Mouse (Mus musculus): Measurements from ENCODE around the gene Adam15.

Adam15 gene

DNA sequence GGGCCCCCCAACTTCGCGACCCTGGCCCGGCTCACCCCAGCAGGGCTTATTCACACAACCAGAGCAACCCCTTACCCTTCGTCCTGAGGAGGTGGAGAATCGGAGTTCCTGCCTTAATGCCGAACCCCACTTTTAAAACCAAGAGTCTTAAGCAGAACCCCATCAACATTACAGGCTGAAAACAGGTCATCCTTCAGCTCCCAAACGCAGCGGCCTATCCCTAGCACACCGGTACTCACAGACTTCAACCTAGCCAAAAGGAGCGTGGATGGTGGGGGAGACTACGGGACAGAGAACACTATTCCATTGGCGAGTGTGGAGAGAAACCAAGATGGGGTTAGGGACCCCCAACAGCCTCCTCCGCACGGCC is 27.7 kb downstream of the Adam15 start:
- no peak for DNase-seq (ENCODE audit: low spot score)

DNA sequence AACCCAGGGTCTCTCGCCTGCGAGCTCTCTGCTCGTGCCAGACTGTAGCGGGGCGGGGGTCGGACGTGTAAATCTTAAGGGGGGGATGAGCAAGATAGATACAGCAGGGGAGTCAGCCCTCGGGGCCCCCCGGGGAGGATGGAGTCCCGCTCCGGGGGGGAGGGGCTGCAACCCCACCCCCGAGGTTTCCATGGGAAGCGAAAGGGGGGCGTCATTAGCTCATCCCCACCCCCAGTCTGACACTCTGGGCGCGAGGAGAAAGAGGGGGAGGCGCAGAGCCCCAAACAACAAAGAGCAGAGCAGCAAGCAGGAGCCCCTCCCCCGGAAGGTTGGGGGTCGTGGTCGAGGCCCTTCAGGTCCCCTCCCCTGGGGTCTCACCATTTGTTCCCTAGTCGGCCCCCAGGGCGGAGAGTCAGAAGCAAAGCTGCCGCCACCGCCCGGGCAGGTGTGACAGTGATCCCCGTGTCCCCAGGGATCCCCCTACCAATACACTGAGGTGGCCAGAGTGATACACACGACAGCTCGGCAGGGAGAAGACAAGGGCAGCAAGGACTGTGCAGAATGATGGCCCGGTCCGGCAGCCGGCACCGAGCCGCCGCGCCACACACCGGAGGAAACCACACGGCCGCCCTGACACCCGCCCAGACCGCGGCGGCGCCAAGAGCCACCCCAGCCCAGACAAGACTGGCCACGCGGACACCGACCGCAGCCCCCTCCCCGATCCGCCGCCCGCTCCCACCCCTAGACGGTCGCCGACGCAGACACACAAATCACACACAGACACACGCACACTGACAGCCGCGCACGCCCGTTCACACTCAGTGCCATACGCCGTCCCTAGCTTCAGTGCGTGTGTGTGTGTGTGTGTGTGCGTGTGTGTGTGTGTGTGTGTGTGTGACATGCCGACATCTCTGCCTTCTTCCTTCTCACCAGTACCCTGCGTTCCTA is 28.3 kb downstream of the Adam15 start:
- no peak for DNase-seq (ENCODE audit: low spot score)

DNA sequence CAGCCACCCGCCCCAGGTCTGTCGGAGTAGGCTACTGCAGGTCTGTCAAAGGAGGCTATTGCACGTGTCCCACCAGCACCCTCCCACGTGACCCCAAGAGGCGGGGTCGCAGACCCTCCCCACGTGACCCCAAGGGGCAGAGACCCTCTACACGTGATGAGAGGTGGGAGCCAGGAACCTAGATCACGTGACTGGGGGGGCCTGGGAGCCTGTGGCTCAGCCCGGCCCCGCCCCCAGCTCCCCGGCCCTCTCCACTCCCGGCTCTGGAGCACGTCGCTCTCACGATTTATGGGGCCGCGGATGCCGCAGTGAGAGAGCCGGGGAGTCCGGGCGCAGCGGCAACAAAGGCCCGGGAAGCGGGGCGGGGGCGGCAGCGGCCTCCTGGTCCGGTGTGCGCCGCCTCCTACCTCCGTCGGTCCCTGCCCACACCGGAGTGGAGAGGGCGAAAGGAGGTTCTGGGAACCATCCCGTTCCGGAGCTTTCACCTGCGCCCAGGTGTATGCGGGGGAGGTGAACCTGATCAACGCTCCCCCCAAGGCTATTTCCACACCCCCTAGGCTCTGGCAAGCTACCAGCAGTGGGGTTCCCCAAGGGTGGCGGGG is 29.1 kb downstream of the Adam15 start:
- no peak for DNase-seq (ENCODE audit: low spot score)

DNA sequence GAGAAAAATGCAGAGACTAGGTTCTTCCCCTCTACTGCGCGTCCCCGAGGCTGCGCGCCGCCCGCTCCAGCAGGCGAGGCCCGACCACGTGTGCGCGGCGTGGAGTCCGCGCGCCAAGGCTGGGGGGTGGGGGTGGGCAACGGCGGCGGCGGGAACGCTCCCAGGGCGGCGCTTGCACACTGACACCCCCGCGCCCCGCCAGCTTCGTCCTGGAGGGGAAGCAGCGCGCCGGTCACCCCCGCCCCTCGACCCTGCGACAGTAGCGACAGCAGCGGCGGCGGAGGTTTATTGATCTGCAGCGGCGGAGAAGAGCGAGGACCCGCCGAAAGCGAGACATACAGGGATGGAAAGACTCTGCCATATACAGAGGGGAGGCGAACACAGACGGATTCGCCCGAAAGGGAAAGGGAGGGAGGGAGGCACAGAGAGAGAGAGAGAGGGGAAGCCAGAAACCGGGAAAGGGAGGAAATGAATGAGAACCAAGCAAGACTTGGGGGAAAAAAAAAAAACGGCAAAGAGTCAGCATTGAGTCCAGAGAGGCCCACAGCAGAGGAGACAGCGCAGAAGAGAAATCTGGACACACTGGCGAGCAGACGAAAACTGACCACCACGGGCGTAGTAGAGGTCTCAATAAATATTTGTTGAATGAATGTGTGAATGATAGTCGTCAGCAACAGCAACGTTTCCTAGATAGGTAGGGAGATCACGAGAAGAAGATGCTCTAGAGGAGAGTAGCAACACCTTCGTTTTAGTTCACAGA is 30.0 kb downstream of the Adam15 start:
- no peak for DNase-seq (ENCODE audit: low spot score)

DNA sequence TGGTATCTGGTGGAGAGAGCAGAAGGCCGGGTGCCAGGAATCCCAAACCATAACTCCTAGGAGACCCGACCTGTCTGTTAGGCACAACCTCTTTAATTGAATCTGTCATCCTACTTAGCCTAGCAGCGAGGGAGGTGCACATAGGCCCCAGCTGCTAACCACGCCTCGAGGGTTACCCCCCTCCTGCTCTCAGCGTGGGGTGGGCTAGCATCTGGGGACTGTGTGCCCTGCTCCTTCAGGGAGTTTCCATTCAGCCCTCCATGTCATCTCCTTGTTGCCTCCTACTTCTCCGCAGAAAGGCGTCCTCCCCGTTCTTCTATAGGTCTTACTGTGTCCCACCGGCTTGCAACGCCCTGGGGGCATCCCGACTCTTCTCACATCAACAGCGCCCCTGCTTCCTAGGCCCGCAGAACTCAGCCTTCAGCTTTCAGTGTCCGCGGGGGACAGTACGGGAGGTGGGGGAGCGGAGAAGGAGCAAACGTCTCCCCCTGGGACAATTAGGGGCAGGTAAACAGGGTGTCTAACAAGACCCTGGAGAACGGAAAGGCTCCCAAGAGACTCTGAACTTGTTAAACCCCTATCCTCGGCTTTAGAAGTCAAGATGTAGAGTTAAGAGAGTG is 30.7 kb downstream of the Adam15 start:
- DNase-seq (ENCODE audit: low spot score): no peak

DNA sequence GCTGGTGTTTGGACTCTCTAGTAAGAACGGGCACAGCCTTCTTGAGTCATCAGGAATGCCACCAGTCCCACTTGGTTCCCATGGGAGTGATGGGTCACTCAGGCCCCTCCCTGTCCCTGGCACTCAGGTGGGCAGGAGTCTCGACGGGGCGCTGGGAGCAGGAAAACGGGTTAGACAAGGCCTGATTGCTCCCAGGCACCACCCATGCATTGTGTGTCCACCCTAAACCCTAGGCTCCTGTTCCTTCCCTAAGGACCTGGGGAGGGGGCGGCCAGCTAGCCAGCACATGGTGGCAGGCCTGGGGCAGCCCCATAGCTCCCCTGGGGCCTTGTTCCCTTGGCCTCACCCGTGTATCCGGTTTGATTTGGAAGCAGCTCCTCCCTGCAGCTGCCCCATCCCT is 31.5 kb downstream of the Adam15 start:
- DNase-seq (ENCODE audit: low spot score): no peak

DNA sequence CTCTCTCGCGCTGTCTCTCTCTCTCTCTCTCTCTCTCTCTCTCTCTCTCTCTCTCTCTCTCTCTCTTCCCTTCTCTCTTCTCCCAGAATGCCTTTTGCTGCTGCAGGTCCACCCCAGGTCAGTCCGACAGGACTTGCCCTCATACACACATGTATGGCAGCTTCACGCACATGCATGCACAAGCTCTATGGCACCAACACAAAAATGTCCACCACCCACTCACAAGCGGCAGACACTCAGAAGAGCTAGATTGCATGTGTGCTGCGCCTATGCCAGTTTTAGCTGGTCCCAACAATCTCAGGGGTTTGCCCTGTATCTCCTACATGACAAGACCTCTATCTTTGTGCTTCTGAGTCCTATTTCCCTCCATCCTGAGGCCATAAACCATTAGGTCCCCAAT is 32.5 kb downstream of the Adam15 start:
- DNase-seq (ENCODE audit: low spot score): no peak

DNA sequence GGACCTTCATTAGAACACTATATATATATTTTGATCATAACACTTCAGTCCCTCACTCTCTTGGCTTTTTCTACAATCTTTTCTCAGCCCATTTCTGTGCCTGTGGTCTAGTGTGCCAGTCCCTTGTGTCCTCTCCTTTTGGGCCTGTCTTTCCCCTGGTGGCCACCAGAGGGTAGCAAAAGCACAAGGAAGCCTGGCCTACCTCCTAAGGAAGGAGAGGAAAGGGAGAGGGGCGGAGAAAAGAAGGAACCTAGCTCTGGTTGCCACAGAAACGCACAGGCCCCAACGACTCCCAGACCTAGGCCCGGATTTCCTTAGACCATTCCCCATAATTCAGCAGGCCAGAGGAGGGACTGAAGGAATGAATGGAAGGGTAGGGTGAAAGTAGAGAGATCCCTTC is 33.0 kb downstream of the Adam15 start:
- peak; percentile 69 for DNase-seq (ENCODE audit: low spot score)

DNA sequence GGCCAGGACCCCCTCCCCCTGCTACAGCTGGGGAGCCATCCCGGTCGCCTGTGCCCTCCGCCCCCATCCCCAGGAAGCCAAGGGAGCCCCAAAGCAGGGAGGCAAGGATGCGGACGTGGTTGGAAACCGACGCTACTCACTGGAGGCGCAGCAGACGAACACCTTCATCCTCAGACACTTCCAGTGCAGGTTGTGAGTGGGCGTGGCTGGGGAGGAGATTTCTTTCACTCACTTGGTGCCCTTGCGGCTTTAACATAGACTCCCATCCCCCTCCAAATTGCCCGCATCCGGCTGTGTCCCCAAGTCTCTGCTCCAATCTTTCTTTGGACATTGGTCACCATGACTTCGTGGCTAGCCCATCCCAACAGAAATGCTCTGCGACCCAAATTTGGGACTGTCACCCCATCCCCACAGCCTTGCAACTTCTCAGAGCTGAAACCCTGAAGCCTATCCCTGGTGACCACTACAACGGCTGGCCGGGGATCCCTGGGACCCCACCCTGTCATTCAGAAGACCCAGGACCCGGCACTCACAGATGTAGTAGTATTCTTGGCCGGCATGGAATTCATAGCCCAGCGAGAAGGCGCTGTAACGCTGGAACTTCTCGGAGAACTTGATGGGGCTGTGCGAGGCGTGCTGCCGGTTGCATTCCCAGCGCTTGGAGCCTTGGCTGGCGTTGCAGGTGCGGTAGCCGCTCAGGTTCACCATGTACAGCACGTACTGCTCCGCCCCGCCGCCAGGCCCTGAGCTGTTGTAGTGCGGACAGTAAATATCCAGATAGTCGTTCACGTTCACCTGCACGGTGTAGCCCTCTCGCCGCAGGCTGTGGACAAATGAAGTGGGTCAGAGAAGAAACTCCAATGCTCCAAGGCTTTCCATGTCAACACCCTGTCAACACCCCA is 33.6 kb downstream of the Adam15 start:
- DNase-seq (ENCODE audit: low spot score): no peak

DNA sequence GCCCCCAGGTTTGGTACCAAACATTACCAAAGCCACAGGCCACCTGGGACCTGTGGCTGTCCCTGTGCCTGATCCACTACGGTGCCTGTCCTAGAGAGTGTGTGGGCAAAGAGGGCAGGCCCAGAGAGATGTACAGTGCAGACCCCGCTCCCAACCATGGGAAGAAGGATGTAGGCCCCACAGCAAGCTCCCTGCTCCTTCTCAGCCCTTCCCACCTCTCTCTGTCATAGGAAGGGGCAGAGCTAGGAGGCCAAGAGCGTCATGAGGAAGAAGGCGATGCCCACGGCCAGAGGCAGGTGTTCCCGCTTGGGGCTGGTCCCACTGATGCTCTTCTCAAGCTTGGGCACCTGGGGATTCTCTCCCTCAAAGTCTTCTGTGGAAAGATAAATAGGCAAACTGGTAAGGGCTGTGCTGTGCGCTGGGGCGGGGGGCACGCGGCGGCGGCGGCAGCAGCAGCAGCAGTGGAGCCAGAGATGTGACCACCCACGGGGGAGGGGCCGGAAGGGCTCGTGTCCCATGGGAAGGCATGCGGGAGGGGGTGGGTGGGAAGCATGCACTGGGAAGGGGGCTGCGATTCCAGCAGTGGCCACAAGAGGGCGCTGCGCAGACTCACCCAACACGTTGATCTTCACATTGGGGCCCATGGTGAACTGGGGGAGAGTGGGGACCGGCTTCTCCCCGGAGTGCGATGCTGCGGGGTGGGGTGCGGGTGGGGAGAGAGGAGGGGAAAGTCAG is 34.4 kb downstream of the Adam15 start:
- peak; percentile 35 for DNase-seq (ENCODE audit: low spot score)

DNA sequence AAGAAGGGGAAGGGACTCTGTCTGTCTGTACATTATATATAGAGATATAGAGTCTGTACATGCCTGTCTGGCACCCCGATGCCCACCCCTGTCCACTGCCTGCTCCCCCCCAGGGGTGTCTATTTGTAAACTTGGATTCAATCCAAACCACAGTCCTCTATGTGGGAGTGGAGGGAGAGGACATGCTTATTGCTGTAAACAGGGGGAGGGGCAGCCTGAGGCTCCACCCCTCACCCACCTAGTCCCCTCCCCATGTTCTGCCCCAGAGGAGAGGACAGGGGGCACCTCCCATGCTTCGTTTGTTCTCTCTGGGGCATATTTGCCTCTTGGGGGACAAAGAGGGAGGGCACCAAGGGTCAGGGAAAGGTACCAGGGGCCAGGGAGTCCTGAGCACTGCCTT is 35.0 kb downstream of the Adam15 start:
- DNase-seq (ENCODE audit: low spot score): no peak

DNA sequence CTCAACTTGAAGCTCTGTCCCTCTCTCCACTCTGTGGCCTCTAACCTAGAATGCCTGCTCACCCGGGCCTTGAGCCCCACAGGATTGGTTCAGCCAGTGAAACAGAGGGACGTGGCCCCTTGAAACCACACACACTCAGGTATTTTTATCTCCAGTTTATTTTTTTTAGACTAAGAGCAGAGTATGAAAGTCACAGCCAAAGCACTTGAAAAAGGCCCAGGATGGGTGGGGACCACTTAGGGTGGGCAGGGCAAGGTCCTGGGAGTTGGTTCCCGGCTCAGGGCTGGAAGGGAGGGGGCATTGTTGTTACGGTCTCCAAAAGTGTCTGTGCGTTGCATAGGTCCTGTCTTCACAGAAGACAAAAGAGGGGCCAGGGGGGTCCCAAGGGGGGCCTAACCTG is 35.5 kb downstream of the Adam15 start:
- DNase-seq (ENCODE audit: low spot score): no peak

DNA sequence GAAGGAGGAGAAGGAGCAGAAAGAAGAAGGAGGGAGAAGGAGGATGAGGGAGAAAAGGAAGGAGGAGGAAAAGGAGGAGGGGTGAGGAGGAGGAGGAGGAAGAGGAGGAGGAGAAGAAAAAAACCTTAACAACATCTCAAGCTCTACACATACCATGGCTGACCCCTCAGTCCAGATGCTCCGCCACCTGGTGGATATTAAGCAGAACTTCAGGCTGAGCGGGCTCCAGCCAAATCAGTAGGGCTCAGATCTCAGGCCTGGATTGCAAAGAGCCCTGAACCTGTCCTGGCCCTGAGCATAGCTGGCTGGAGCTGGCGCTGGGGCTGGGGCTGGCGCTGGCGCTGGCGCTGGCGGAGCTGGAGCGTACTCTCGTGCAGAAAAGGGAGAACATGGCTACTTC is 41.7 kb downstream of the Adam15 start:
- DNase-seq (ENCODE audit: low spot score): peak; percentile 53

DNA sequence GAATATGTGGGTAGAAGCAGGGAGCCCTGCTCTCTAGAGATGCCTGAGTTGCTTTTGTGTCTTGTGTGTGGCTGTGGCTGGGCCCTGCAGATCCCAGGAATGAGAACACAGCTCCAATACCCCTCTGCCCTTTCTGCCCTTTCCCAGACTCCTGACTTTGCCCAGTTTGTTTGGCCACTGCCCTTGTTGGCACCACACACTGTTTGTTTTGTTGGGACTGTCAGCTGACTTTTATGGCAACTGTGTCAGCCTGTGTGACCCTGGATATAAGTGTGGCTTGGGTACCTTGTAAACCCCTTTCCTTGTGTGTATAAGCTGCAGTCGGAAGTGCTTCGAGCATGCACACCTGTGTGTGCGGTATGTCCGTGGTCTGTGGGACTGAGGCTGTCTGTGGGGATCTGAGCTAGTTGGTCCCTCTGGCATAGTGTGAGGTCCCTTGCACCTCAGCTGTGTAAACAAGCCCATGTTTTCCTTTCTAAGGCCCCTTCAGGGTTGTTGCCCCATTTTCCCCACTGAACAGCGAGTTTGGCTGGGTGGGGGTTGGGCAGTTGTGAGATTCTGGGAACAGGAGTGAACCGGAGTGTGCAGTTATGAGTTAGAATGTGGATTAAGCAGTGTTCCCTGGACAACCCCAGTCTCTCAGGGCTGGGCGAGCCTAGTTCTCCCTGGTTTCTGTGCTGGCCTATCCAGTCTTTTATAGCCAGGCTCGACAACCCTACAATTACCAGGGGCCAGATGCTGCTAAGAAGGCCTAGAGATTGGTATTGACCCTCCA is 44.1 kb downstream of the Adam15 start:
- DNase-seq (ENCODE audit: low spot score): no peak

DNA sequence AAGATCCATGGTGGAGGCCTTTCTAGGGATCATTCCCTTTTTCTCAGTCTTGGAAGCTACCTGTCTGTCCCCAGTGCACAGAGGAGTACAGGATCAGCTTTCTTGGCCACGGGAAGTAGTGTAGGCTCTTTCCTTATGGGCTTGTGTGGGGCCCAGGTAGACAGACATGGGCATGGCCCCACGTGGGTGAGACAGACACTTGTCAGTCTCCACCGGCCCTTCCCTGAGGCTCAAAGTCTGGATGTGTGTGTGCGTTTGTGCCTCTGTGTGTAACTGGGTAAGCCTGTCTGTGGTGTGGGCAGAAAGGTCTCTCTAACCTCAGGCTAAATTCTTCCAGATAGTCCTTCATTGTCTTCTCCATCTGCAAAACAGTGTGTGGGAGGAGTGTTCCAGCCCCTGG is 44.7 kb downstream of the Adam15 start:
- DNase-seq (ENCODE audit: low spot score): no peak

DNA sequence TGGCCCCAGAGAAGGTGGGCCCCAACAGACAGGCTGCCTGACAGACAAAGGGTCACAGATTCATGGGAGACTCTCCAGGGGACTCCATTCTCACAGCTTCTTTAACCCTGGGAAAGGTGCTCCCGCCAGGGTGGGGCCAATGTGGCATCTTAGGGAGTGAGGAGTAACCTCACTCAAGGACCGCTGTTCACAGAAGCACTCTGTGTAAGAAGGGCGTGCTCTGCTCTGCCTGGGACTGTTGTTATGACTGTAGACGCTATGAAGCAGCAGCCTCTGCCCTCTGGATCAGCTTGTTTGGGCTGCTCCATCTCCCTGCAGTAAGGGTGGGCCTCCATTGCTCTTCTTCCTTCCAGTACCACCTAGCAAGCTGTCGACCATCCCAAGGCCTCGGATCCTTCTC is 45.4 kb downstream of the Adam15 start:
- DNase-seq (ENCODE audit: low spot score): no peak

DNA sequence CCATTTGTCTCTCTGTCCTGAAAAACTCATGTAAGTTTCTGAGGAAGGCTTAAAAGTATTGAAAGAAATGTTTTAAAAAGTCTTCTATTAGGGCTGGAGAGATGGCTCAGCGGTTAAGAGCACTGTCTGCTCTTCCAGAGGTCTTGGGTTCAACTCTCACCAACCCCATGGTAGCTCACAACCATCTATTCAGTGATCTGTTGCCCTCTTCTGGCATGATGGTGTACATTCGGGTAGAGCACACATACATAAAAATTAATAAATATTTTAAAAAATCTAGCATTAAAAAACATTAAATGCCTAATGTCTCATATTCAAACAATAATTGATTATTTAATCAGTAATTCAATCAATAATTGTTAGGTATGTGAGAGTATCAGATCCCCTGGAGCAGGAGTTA is 49.3 kb downstream of the Adam15 start:
- no peak for DNase-seq (ENCODE audit: low spot score)

DNA sequence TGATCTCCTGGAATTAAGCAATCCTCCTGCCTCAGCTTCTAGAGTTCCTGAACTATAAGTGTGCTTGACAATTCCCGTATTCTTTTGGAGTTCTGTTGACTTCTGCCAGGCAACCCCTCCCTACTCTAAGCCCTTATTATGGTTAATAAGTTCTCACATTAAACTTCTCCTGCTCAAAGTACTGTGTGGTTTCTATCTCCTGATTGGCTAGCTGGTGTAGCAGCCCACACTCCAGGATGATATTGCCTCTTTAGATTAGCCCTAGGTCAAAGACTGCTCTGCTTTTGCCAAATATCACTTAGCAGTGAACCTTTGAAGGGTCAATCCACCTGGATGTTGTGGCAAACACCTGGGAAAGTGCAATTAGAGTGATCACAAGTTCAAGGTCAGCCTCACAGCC is 49.7 kb downstream of the Adam15 start:
- no peak for DNase-seq (ENCODE audit: low spot score)

DNA sequence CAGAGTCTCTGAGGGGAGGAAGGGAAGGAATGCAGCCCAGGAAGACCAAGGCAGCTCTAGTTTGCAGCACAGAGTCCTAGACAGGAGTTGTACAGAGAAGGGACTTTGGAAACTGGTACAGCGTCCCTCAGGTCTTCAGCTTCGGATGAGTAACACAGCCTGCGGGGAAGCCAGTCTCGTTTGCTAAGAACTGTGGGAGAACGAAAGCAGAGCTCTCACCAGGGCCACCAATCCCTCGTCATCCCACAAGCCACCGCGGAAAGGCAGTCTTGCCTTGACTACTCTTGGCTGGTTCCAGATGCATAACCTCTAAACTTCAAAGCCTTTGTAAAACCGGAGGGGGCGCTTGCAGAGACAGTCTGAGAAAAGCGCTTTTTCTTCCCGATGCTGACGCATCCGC is 50.3 kb downstream of the Adam15 start:
- DNase-seq (ENCODE audit: low spot score): no peak

DNA sequence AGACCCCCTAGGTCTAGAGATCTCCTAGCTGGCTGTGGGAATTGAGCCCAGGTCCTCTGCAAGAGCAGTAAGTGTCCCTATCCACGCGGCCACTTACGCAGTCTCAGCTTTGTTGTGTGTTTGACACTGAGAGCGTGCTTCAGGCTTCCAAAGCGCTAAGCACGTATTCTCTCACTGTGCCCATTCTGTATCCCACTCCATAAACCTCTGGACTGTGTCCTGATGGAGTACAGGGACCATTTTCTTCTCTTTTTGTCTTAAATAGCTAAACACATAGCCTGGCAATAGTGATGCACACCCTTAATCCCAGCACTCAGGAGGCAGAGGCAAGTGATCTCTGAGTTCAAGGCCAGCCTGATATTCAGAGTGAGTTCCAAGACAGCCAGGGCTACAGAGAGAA is 50.9 kb downstream of the Adam15 start:
- no peak for DNase-seq (ENCODE audit: low spot score)
